Mouse (Mus musculus): ENCODE data around the gene P2ry14.

GRCm38 (mm10) chr3:59194099-59194498 lies 40.7 kb upstream of the P2ry14 start:
- TF ChIP-seq EP300 (IDR thresholded peaks at IDR 0.05; ENCODE audit: low read depth) (no peak), CTCF (IDR thresholded peaks at IDR 0.05; ENCODE audit: low read depth) (no peak)

Measured in liver, embryonic 14.5 days (tissue).